Mouse (Mus musculus) hindbrain, embryonic 14.5 days (tissue): ENCODE measurements around the gene Nanos3. TPM values are rescaled to one million over a fixed set of nuclear protein-coding genes. Genes with fewer than 3 reads are reported as not detected.

Experiments used
- ATAC-seq: fragments of 200-750 bp; cut with Nextera tagmentation; 2 replicates; pipeline ENCODE4 v1.8.0; 2017; ENCODE audit warnings: moderate number of reproducible peaks, mild to moderate bottlenecking, moderate TSS enrichment, moderate library complexity; ENCODE audit not compliant: low FRiP score
- DNase-seq: peaks from one replicate; pipeline ENCODE4 v3.0.0-alpha.2; 2015; ENCODE audit warnings: low spot score
- H3K27ac ChIP-seq: fragments of 300-500 bp; sonication (generic); 2 replicates; pipeline ENCODE4 v1.5.1; 2014; ENCODE audit warnings: mild to moderate bottlenecking, moderate library complexity
- H3K27me3 ChIP-seq: fragments of 300-500 bp; sonication (generic); 2 replicates; pipeline ENCODE4 v1.6.1; 2014; ENCODE audit warnings: mild to moderate bottlenecking, low read length, mixed read lengths; ENCODE audit not compliant: control insufficient read depth, insufficient read depth
- H3K36me3 ChIP-seq: fragments of 300-500 bp; sonication (generic); replicated peaks from 2 replicates; pipeline ENCODE4 v1.6.1; 2014; ENCODE audit not compliant: control insufficient read depth, insufficient read depth
- H3K4me1 ChIP-seq: fragments of 300-500 bp; sonication (generic); replicated peaks from 2 replicates; pipeline ENCODE4 v1.6.1; 2014; ENCODE audit warnings: antibody characterized with exemption, low read length, mixed read lengths; ENCODE audit not compliant: control insufficient read depth, insufficient read depth
- H3K4me2 ChIP-seq: fragments of 300-500 bp; sonication (generic); replicated peaks from 2 replicates; pipeline ENCODE4 v1.6.1; 2014; ENCODE audit warnings: mild to moderate bottlenecking, moderate library complexity
- H3K4me3 ChIP-seq: fragments of 300-500 bp; sonication (generic); replicated peaks from 2 replicates; pipeline ENCODE4 v1.5.1; 2014; ENCODE audit warnings: mild to moderate bottlenecking, low read length
- H3K9ac ChIP-seq: fragments of 300-500 bp; sonication (generic); 2 replicates; pipeline ENCODE4 v1.6.1; 2014
- H3K9me3 ChIP-seq: fragments of 300-500 bp; sonication (generic); 2 replicates; pipeline ENCODE4 v1.6.1; 2016; ENCODE audit warnings: low read length; ENCODE audit not compliant: control insufficient read depth
- WGBS: fragments of 180-500 bp; shearing (Covaris S2); extraction: QIAGEN DNeasy Blood & Tissue Kit; methylation state at CpG from one replicate; pipeline ENCODE4 v1.1.7; 2014; 5-methylcytosine and 5-hydroxymethylcytosine counted together
- polyA plus RNA-seq: library from polyadenylated mRNA; unstranded; fragments of >200 nt; fragmentation: Nextera tagmentation; extraction: Ambion mirVana; gene quantifications from 2 replicates; pipeline ENCODE4 v1.2.1, GENCODE M21; 2014

The Nanos3 gene
- polyA plus RNA-seq = 7.8 and 10.4 TPM in 2 replicates

- peak within 1 kb of the TSS; percentile 97 for H3K27ac ChIP-seq
- peaks cover 37% of the 10 kb centered on the region for H3K4me1 ChIP-seq
- H3K4me2 ChIP-seq = peak within 1 kb of the TSS; percentile 83
- no peak for ATAC-seq
- H3K4me3 ChIP-seq = peak within 1 kb of the TSS; percentile 91
- DNase-seq = no peak
- peak within 1 kb of the TSS; percentile 100 for H3K9ac ChIP-seq
- WGBS = 93% methylated on average over 7 of the region's 7 CpGs
- H3K9me3 ChIP-seq = no peaks in the 10 kb centered on the region
- H3K36me3 ChIP-seq = no peaks in the 10 kb centered on the region
- H3K27me3 ChIP-seq = no peaks in the 10 kb centered on the region
Observed at GRCm38 (mm10) chr8:84185117-84185516, at the start of gene Nanos3. TSS of gene Nanos3 (minus strand) at chr8:84185217.

DNA sequence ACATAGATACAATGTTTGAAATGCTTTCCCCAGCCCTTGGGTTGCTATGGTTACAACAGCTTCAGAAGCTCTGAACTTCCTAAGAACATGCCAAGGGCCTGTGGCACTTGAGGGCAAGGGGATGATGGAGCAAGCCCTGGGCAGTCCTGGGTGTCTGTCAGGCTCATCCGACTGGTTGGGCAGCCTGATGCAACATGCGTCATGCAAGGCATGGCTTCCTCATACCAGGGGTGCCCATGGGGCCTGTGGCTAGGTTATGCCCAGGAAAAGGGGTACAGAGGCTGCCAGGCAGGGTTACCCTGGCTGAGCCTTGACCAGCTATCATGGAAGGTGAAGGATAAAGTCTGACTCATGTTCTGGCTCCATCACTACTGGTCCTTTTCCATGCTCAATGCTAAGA, 48.0 kb upstream of the Nanos3 start:
- H3K9ac ChIP-seq = no peak overlapping the region
- H3K4me2 ChIP-seq = no peak overlapping the region
- H3K9me3 ChIP-seq = no peaks in the 10 kb centered on the region
- no peak overlapping the region for H3K27ac ChIP-seq
- peaks cover 21% of the 10 kb centered on the region for H3K4me1 ChIP-seq
- WGBS = 94% methylated on average over 2 of the region's 2 CpGs
- peaks cover 68% of the 10 kb centered on the region for H3K36me3 ChIP-seq
- ATAC-seq (no peak), DNase-seq (no peak)
- H3K27me3 ChIP-seq = no peaks in the 10 kb centered on the region
- H3K4me3 ChIP-seq = no peak overlapping the region

DNA sequence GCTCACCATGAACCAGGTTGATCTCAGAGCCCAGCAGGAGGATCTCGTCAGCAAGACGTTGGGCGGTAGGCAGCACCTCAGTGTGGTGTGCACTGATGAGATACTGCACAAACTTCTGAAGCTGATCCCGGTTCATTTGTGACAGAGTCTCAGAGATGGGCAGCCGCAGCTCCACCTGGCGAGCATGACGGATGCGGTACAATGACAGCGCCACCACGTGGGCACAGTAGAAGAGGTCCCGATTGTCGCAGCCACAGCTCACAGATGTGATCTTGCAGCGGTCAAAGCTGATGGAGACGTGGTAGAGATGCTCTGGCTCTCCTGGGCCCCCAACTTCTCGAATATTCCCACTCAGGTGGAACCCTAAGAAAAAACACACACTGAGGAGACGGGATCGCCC, 45.7 kb upstream of the Nanos3 start:
- no peaks in the 10 kb centered on the region for H3K27me3 ChIP-seq
- H3K9me3 ChIP-seq = no peaks in the 10 kb centered on the region
- peaks cover 92% of the 10 kb centered on the region for H3K36me3 ChIP-seq
- DNase-seq (no peak), ATAC-seq (no peak)
- H3K9ac ChIP-seq = no peak overlapping the region
- H3K4me2 ChIP-seq = no peak overlapping the region
- WGBS = 76% methylated on average over 17 of the region's 17 CpGs
- no peak overlapping the region for H3K27ac ChIP-seq
- H3K4me3 ChIP-seq = no peak overlapping the region
- peaks cover 11% of the 10 kb centered on the region for H3K4me1 ChIP-seq

- no peaks in the 10 kb centered on the region for H3K9me3 ChIP-seq
- peaks cover 100% of the 10 kb centered on the region for H3K36me3 ChIP-seq
- H3K27me3 ChIP-seq = no peaks in the 10 kb centered on the region
- no peak overlapping the region for H3K4me2 ChIP-seq
- no peak overlapping the region for H3K4me3 ChIP-seq
- H3K27ac ChIP-seq = no peak overlapping the region
- WGBS = 83% methylated on average over 21 of the region's 21 CpGs
- no peaks in the 10 kb centered on the region for H3K4me1 ChIP-seq
- no peak for DNase-seq
- no peak overlapping the region for H3K9ac ChIP-seq
- no peak for ATAC-seq
Observed at GRCm38 (mm10) chr8:84223322-84224029, 38.5 kb upstream of the Nanos3 start.

GRCm38 (mm10) chr8:84222566-84223165, 37.6 kb upstream of the Nanos3 start:
- H3K4me1 ChIP-seq = no peaks in the 10 kb centered on the region
- ATAC-seq (no peak), DNase-seq (no peak)
- H3K36me3 ChIP-seq = peaks cover 100% of the 10 kb centered on the region
- H3K4me3 ChIP-seq = no peak overlapping the region
- 94% methylated on average over 9 of the region's 9 CpGs for WGBS
- no peak overlapping the region for H3K9ac ChIP-seq
- no peak overlapping the region for H3K27ac ChIP-seq
- H3K27me3 ChIP-seq = no peaks in the 10 kb centered on the region
- H3K4me2 ChIP-seq = no peak overlapping the region
- no peaks in the 10 kb centered on the region for H3K9me3 ChIP-seq

- Histone ChIP-seq H3K27me3 (no peaks in the 10 kb centered on the region), H3K27ac (no peak overlapping the region), H3K9me3 (no peaks in the 10 kb centered on the region), H3K4me3 (no peak overlapping the region), H3K9ac (no peak overlapping the region), H3K36me3 (peaks cover 100% of the 10 kb centered on the region), H3K4me1 (no peaks in the 10 kb centered on the region), H3K4me2 (no peak overlapping the region)
- ATAC-seq = no peak
- WGBS = 92% methylated on average over 7 of the region's 7 CpGs
- no peak for DNase-seq
Observed at GRCm38 (mm10) chr8:84220105-84220504, 35.1 kb upstream of the Nanos3 start.

DNA sequence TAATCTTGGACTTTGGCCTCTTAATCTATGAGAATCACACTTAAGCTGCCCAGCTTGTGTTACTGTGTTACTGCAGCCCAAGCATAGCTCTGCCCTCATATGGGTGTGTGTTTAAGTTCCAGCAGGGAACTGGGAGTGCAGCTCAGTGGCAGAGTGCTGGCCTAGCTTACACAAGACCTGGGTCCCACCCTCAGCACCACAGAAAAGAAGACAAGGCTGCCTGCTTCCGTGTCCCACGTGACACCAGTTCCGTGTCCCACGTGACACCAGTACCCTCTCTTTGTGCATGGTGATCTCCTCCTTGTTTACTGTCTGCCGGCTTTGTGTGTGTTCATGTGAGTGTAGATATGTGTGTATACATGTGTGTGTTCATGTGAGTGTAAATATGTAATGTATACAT, 33.1 kb upstream of the Nanos3 start:
- Histone ChIP-seq H3K27ac (no peak overlapping the region), H3K9ac (no peak overlapping the region), H3K27me3 (no peaks in the 10 kb centered on the region), H3K4me3 (no peak overlapping the region), H3K4me1 (no peaks in the 10 kb centered on the region), H3K4me2 (no peak overlapping the region), H3K36me3 (peaks cover 100% of the 10 kb centered on the region), H3K9me3 (no peaks in the 10 kb centered on the region)
- DNase-seq (no peak), ATAC-seq (no peak)
- WGBS = 95% methylated on average over 5 of the region's 5 CpGs

DNA sequence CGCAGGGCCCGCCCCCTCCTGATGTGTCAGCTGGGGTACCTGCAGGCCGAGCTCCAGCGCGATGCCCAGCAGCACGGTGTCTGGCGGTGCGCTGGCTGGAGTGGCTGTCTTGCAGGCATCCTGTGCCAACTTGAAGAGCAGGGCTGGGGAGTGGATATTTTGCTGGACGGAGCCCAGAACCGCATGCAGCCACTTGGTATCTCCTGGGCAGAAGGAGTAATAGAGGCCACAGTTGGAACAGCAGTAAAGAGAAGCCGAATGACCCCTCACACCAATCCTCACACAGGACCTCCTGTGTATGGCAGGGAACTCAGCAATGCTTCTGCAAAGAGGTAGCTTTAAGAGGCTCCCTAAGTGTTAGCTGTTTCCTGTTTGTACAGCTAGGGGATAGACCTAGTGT, 32.2 kb upstream of the Nanos3 start:
- no peak overlapping the region for H3K27ac ChIP-seq
- no peak overlapping the region for H3K9ac ChIP-seq
- no peaks in the 10 kb centered on the region for H3K9me3 ChIP-seq
- peaks cover 100% of the 10 kb centered on the region for H3K36me3 ChIP-seq
- no peak overlapping the region for H3K4me2 ChIP-seq
- ATAC-seq = no peak
- 96% methylated on average over 11 of the region's 11 CpGs for WGBS
- no peak for DNase-seq
- H3K4me3 ChIP-seq = no peak overlapping the region
- no peaks in the 10 kb centered on the region for H3K27me3 ChIP-seq
- H3K4me1 ChIP-seq = no peaks in the 10 kb centered on the region

DNA sequence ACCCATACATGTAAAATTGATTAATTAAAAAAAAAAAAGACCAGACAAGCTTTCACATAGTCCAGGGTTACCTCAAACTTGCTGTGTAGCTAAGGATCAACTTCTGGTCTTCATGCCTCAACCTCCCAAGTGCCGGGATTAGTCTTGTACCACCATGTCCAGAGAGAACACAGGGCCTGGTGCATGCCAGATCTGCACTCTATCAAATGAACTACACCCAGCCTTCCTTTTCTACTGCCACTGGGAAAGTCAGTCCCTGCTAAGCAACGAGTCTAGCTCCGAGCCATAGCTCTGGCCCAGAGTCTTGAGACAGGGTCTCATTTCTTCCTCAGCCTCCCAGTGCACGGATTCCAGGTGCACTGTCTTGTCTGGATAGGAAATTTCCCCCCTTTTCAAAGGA, 28.3 kb upstream of the Nanos3 start:
- 96% methylated on average over 4 of the region's 4 CpGs for WGBS
- DNase-seq (no peak), ATAC-seq (no peak)
- Histone ChIP-seq H3K27ac (no peak overlapping the region), H3K4me2 (no peak overlapping the region), H3K4me3 (no peak overlapping the region), H3K27me3 (no peaks in the 10 kb centered on the region), H3K36me3 (peaks cover 87% of the 10 kb centered on the region), H3K4me1 (peaks cover 15% of the 10 kb centered on the region), H3K9ac (no peak overlapping the region), H3K9me3 (no peaks in the 10 kb centered on the region)
